Mouse (Mus musculus) intestine, postnatal 0 days (tissue): ENCODE data around the gene Dlg2. TPM values are rescaled to one million over a fixed set of nuclear protein-coding genes. Genes with fewer than 3 reads are reported as not detected.
A peak's percentile ranks its signal among the peaks of the same experiment; 100 is the strongest.

Experiments used
- ATAC-seq: fragments of 200-750 bp; cut with Nextera tagmentation; 2 replicates; pipeline ENCODE4 v1.8.0; 2017; ENCODE audit warnings: mild to moderate bottlenecking, moderate TSS enrichment, moderate library complexity
- H3K27ac ChIP-seq: fragments of 300-500 bp; sonication (generic); 2 replicates; pipeline ENCODE4 v1.5.1; 2014; ENCODE audit warnings: mild to moderate bottlenecking, low read depth, low read length, moderate library complexity
- H3K27me3 ChIP-seq: fragments of 300-500 bp; sonication (generic); replicated peaks from 2 replicates; pipeline ENCODE4 v1.6.1; 2014; ENCODE audit warnings: low read length, mixed read lengths; ENCODE audit not compliant: control insufficient read depth, insufficient read depth
- H3K36me3 ChIP-seq: fragments of 300-500 bp; sonication (generic); 2 replicates; pipeline ENCODE4 v1.6.1; 2014; ENCODE audit warnings: mild to moderate bottlenecking, moderate library complexity; ENCODE audit not compliant: control insufficient read depth, insufficient read depth
- H3K4me1 ChIP-seq: fragments of 300-500 bp; sonication (generic); replicated peaks from 2 replicates; pipeline ENCODE4 v1.6.1; 2014; ENCODE audit warnings: antibody characterized with exemption, low read length, mixed read lengths; ENCODE audit not compliant: control insufficient read depth, insufficient read depth
- H3K4me2 ChIP-seq: fragments of 300-500 bp; sonication (generic); replicated peaks from 2 replicates; pipeline ENCODE4 v1.6.1; 2014; ENCODE audit warnings: low read depth, mild to moderate bottlenecking, moderate library complexity
- H3K4me3 ChIP-seq: fragments of 300-500 bp; sonication (generic); 2 replicates; pipeline ENCODE4 v1.5.1; 2014; ENCODE audit warnings: low read depth, low read length
- H3K9ac ChIP-seq: fragments of 300-500 bp; sonication (generic); 2 replicates; pipeline ENCODE4 v1.6.1; 2014; ENCODE audit warnings: mild to moderate bottlenecking, low read depth, low read length
- H3K9me3 ChIP-seq: fragments of 300-500 bp; sonication (generic); 2 replicates; pipeline ENCODE4 v1.6.1; 2016; ENCODE audit warnings: mixed run types; ENCODE audit not compliant: control insufficient read depth
- CTCF ChIP-seq: sonication (generic); IDR thresholded peaks from 2 replicates; pipeline ENCODE4 v1.5.1; 2016; ENCODE audit warnings: low read depth, mild to moderate bottlenecking, control low read depth, antibody characterized with exemption, moderate library complexity
- WGBS: fragments of 180-500 bp; shearing (Covaris S2); extraction: QIAGEN DNeasy Blood & Tissue Kit; methylation state at CpG from one replicate; pipeline ENCODE4 v1.1.7; 2014; 5-methylcytosine and 5-hydroxymethylcytosine counted together
- polyA plus RNA-seq: library from polyadenylated mRNA; unstranded; fragments of >200 nt; fragmentation: Nextera tagmentation; extraction: Ambion mirVana; gene quantifications from 2 replicates; pipeline ENCODE4 v1.2.1, GENCODE M21; 2015

Gene Dlg2
- polyA plus RNA-seq, 1 experiment from 2014 or later = 1.1 TPM

DNA sequence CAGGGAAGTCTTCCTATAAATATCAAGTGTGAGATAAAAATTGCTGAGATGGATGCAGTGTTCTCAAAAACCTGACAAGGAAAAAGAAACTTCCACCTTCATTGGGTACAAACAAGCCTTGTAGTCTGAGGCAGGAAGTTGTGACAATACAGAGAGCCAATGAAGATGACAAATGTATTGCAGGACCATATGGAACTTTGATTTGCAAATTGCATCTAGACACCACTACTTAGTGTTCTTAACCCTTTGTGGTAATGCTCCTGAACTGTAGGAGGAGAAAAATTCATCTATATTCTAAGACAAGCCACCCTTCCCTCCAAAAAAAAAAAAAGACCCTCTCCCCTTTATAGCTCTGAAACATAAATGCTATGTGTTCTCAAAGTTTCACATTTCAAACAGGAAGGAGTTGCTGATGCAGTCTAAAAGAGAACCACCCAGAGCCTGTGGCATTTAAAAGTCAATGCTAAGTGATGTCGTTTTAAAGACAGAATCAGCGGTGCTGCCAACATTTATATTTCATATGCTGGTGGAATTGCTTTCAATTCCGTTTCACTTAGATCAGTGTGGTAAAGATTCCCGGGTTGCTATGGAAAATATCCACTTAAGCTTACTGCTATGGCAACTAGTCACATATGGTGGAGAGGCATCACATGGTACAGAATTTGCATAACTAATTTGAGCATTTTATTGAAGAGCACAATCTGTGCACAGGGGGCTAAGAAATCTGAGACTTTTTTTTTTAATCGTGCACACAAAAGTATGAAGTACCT lies 731.8 kb downstream of the Dlg2 start:
- Histone ChIP-seq H3K4me2 (no peak overlapping the region), H3K4me3 (no peak overlapping the region), H3K4me1 (no peaks in the 10 kb centered on the region), H3K36me3 (no peaks in the 10 kb centered on the region), H3K9ac (no peak overlapping the region), H3K27ac (no peak overlapping the region), H3K9me3 (no peaks in the 10 kb centered on the region), H3K27me3 (no peaks in the 10 kb centered on the region)
- 59% methylated on average over 5 of the region's 5 CpGs for WGBS
- ATAC-seq = no peak
- no peak for TF ChIP-seq CTCF

DNA sequence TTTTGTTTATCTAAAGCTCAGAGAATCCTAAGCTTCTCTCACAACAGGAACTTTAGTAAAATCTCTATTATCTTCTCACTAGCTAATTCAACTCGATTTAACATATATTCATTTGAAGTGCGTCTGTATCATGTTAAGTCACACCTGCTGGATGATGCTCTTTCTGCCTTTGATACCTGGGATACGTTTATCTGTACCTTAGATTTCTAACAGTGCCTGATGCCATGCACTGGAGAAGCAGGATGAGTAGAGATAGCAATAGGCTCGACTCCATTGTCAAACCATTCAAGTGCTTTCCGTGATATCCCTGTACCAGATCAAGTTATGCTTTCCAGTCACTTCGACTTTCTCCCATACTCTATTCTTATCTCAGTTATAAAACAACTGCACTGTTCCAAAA lies 732.5 kb downstream of the Dlg2 start:
- no peaks in the 10 kb centered on the region for H3K9me3 ChIP-seq
- TF ChIP-seq CTCF = no peak
- H3K4me2 ChIP-seq = no peak overlapping the region
- WGBS = 71% methylated on average over 6 of the region's 6 CpGs
- no peak overlapping the region for H3K9ac ChIP-seq
- H3K4me1 ChIP-seq = no peaks in the 10 kb centered on the region
- no peak overlapping the region for H3K27ac ChIP-seq
- H3K27me3 ChIP-seq = no peaks in the 10 kb centered on the region
- H3K4me3 ChIP-seq = no peak overlapping the region
- H3K36me3 ChIP-seq = no peaks in the 10 kb centered on the region
- no peak for ATAC-seq

DNA sequence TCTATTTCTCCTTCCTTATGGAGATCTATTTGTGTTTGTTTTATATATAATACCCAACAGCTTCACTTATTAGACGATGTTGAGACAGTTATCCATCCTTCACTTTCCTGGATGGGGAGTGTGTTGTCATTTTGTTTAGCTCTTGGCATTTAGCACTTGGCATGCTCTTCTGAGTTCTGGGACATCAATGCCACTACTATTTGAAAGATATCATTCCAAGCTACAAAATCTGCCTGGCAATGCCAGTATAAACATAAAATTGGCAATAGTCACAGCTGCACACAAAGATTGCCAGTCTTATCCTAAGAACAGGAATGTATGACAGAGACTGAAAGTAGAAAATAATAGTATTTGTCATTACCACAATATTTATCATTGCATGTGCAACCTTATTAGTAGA lies 735.8 kb downstream of the Dlg2 start:
- Histone ChIP-seq H3K27me3 (no peaks in the 10 kb centered on the region), H3K4me2 (no peak overlapping the region), H3K4me1 (no peaks in the 10 kb centered on the region), H3K9ac (no peak overlapping the region), H3K9me3 (no peaks in the 10 kb centered on the region), H3K4me3 (no peak overlapping the region), H3K36me3 (no peaks in the 10 kb centered on the region), H3K27ac (no peak overlapping the region)
- no peak for TF ChIP-seq CTCF
- ATAC-seq = no peak
- 83% methylated on average over 1 of the region's 1 CpGs for WGBS

DNA sequence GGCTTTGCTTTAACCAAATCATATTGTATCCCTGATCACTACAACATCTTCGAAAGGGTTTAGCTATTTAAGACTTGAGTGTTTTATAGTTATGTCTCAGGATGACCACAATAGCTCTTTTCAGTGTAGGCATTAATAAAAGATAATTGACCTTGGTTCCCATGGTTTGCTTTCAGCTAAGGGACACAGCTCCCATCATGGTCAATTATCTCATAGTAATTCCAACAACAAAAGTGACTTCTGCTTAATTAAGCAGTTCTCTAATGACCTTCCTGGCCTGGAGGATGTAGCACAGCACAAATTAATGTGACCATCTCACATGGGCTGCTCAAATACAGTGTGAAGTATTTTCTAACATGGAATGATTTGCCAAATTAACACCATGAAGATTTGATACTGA lies 738.4 kb downstream of the Dlg2 start:
- 78% methylated on average over 1 of the region's 1 CpGs for WGBS
- no peak for TF ChIP-seq CTCF

DNA sequence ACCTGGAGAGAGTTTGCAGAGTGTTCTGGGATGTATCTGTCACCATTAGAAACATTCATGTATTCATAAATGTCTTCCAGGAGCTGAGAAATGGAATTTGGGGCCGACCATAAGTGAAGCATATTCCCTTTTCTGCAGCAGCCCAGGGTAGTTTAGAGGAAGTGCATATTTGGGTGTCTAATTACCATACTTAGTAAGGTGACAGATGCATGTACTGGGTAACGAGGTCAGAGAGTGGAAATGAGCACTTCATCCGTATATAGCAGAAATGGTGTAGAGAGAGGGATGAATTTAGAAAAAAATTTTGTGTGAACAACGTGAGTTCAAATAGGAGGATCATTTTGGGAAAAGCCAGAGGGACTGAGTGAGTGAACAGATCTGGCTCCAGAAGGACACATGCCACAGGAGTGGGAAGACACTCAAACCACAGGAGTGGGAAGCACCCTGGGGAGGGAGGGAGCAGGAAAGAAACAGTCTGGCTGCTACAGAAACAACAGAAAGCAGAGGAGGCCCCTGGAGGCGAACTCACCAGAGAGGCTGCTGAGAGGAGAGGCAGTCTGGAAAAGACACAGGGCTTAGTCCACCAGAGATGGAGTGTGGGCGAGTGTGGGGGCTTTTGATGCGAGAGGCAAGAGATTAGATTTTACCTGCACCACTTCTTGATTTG lies 742.0 kb downstream of the Dlg2 start:
- no peaks in the 10 kb centered on the region for H3K36me3 ChIP-seq
- no peak overlapping the region for H3K4me3 ChIP-seq
- H3K27ac ChIP-seq = no peak overlapping the region
- TF ChIP-seq CTCF = no peak
- H3K9me3 ChIP-seq = no peaks in the 10 kb centered on the region
- no peaks in the 10 kb centered on the region for H3K4me1 ChIP-seq
- ATAC-seq = no peak
- WGBS = 62% methylated on average over 7 of the region's 7 CpGs
- H3K27me3 ChIP-seq = no peaks in the 10 kb centered on the region
- H3K9ac ChIP-seq = no peak overlapping the region
- no peak overlapping the region for H3K4me2 ChIP-seq

More for the DNA sequence above, 738.4 kb downstream of the Dlg2 start:
- no peak overlapping the region for H3K4me3 ChIP-seq
- no peak overlapping the region for H3K4me2 ChIP-seq
- no peaks in the 10 kb centered on the region for H3K4me1 ChIP-seq
- no peaks in the 10 kb centered on the region for H3K9me3 ChIP-seq
- no peaks in the 10 kb centered on the region for H3K27me3 ChIP-seq
- H3K9ac ChIP-seq = no peak overlapping the region
- H3K27ac ChIP-seq = no peak overlapping the region
- no peak for ATAC-seq
- no peaks in the 10 kb centered on the region for H3K36me3 ChIP-seq

DNA sequence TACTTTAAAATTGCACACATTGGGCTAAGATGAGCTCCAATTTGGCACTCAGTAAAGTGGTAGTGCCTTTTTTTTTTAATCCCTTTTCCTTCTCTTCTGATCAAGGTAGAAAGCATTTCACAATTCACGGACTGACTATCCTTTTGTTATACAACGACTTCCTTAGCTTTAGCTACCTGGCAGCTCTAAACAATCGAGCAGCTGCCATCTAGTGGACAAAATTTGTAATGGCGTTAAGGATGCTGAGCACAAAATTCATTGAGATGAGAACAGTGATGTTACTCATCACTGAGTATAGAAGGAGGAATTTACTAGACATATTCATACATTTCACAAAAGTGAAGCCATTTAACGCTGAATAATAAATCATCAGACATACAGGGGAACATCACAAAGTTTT lies 750.0 kb downstream of the Dlg2 start:
- ATAC-seq = no peak
- Histone ChIP-seq H3K4me3 (no peak overlapping the region), H3K4me1 (no peaks in the 10 kb centered on the region), H3K27me3 (no peaks in the 10 kb centered on the region), H3K9ac (no peak overlapping the region), H3K36me3 (no peaks in the 10 kb centered on the region), H3K9me3 (no peaks in the 10 kb centered on the region), H3K27ac (no peak overlapping the region), H3K4me2 (no peak overlapping the region)
- TF ChIP-seq CTCF = peak; percentile 86
- 0% methylated on average over 5 of the region's 5 CpGs for WGBS
